Mouse (Mus musculus) heart, embryonic 13.5 days (tissue): Measurements from ENCODE around the gene Kirrel. TPM values are rescaled to one million over a fixed set of nuclear protein-coding genes. Genes with fewer than 3 reads are reported as not detected.
A peak's percentile ranks its signal among the peaks of the same experiment; 100 is the strongest.

Experiments used
- ATAC-seq: fragments of 200-750 bp; cut with Nextera tagmentation; 2 replicates; pipeline ENCODE4 v1.8.0; 2017; ENCODE audit warnings: moderate TSS enrichment; ENCODE audit not compliant: insufficient number of reproducible peaks, low FRiP score, low TSS enrichment; ENCODE audit errors: extremely low read depth
- H3K27ac ChIP-seq: fragments of 300-500 bp; sonication (generic); replicated peaks from 2 replicates; pipeline ENCODE4 v1.5.1; 2015; ENCODE audit warnings: moderate library complexity, mild to moderate bottlenecking, inconsistent platforms
- H3K27me3 ChIP-seq: fragments of 300-500 bp; sonication (generic); replicated peaks from 2 replicates; pipeline ENCODE4 v1.6.1; 2015; ENCODE audit warnings: mild to moderate bottlenecking, inconsistent platforms
- H3K36me3 ChIP-seq: fragments of 300-500 bp; sonication (generic); 2 replicates; pipeline ENCODE4 v1.6.1; 2015; ENCODE audit warnings: mild to moderate bottlenecking, inconsistent platforms
- H3K4me1 ChIP-seq: fragments of 300-500 bp; sonication (generic); 2 replicates; pipeline ENCODE4 v1.6.1; 2015; ENCODE audit warnings: inconsistent platforms
- H3K4me2 ChIP-seq: fragments of 300-500 bp; sonication (generic); 2 replicates; pipeline ENCODE4 v1.6.1; 2015; ENCODE audit warnings: inconsistent platforms, mild to moderate bottlenecking, moderate library complexity
- H3K4me3 ChIP-seq: fragments of 300-500 bp; sonication (generic); 2 replicates; pipeline ENCODE4 v1.5.1; 2015; ENCODE audit warnings: moderate library complexity, mild to moderate bottlenecking, inconsistent platforms
- H3K9ac ChIP-seq: fragments of 300-500 bp; sonication (generic); 2 replicates; pipeline ENCODE4 v1.6.1; 2015; ENCODE audit warnings: inconsistent platforms, mild to moderate bottlenecking, moderate library complexity
- H3K9me3 ChIP-seq: fragments of 300-500 bp; sonication (generic); 2 replicates; pipeline ENCODE4 v1.6.1; 2016; ENCODE audit warnings: inconsistent platforms
- WGBS: fragments of 180-500 bp; shearing (Covaris S2); methylation state at CpG from one replicate; pipeline ENCODE4 v1.1.7; 2015; ENCODE audit warnings: mixed read lengths; 5-methylcytosine and 5-hydroxymethylcytosine counted together
- polyA plus RNA-seq: library from polyadenylated mRNA; unstranded; fragments of >200 nt; fragmentation: Nextera tagmentation; extraction: Ambion mirVana; gene quantifications from 2 replicates; pipeline ENCODE4 v1.2.1, GENCODE M21; 2015

The Kirrel gene
- polyA plus RNA-seq, 1 experiment from 2014 or later = 15.4 TPM

DNA sequence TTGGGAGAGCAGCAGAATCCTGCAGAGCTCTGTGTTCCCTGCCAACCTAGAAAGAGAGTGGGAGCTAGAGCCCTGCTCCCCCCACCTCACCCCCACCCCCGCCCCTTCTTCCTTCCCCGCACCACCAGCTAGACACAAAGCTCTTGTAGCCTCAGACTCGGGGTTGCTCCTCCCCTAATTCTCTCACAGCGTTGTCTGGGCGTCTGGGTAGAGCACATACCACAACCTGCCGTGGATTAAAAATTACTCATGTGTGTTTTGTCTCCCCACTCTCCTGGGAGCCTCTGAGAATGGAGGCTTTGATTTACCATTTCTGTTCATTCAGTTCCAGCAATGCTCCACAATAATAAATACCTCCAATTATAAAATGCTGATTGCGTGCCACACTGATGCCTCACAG is 72.2 kb downstream of the Kirrel start:
- Histone ChIP-seq H3K4me1 (peaks cover 70% of the 10 kb centered on the region), H3K36me3 (peaks cover 12% of the 10 kb centered on the region), H3K4me2 (no peak overlapping the region), H3K9ac (no peak overlapping the region), H3K27me3 (no peaks in the 10 kb centered on the region), H3K4me3 (no peak overlapping the region), H3K27ac (no peak overlapping the region), H3K9me3 (no peaks in the 10 kb centered on the region)
- WGBS = 38% methylated on average over 7 of the region's 7 CpGs
- no peak for ATAC-seq

DNA sequence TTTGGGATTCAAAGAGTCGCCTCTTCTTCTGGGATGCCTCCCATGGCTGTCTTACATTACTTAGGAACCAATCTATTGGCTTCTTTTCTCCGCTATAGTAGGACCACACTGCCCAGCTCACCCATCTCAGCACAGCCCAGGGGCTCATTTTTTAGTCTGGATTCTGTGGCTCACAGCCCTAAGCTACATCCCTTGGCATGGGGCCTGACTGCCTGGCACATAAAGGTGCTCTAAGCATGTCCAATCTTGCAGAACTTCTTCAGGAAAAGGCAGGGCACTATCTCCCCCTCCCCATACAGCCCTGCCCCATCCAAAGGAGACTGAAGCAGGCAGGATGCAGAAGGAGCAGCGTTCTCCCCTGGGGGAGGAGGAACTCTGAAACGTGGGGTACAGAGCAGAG is 73.6 kb downstream of the Kirrel start:
- Histone ChIP-seq H3K9ac (no peak overlapping the region), H3K4me3 (no peak overlapping the region), H3K36me3 (peaks cover 21% of the 10 kb centered on the region), H3K27ac (no peak overlapping the region), H3K4me1 (peaks cover 70% of the 10 kb centered on the region), H3K27me3 (no peaks in the 10 kb centered on the region), H3K4me2 (no peak overlapping the region), H3K9me3 (no peaks in the 10 kb centered on the region)
- ATAC-seq = no peak
- 75% methylated on average over 4 of the region's 4 CpGs for WGBS

DNA sequence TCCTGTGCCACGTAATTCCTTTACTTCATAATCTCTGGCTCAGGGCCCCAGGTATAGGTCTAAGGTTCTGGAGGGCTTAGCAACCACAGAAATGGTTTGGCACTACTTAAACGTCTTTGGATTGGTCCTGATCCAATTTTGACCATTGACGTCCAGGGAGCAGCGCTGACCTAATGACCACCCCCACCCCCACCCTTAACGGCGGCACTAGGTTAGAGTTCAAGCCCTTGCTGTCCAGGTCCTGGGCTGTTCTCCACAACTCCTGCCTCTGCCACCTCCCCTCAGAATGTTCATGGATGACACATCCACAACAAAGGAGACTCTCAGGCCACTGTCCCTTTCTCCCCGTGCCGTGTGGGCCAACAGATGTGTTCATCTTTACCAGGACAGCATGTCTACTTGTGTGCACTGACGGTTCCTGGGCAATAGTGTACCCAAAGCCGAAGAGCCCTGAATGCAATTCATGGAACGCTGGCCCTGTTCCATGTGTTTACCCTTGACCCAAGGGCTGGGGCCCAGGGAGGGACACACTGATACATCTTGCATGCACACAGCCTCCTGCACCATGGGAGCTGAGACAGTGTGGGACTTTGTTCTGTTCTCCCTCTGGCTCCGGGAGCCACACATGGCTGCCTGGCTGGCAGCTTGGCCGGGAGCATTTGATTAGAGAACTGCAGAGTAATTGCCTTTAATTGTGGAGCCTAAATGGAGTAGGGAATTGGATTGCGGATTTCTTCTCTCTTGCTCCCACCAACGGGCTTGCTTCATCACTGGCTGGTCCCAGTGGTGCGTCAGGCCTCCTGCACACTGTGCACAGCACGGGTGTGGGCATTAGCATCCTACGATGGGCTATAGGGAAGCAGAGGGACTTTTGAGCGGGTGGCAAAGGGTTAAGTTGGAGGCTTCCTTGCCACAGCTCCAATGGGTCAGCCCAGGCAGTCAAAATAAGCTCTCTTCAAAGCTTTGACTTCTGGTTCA is 76.3 kb downstream of the Kirrel start:
- Histone ChIP-seq H3K4me1 (peaks cover 56% of the 10 kb centered on the region), H3K27me3 (no peaks in the 10 kb centered on the region), H3K9ac (peak overlapping the region; percentile 28; the same call in 1 of the 2 replicates), H3K4me2 (no peak overlapping the region), H3K27ac (no peak overlapping the region), H3K36me3 (peaks cover 48% of the 10 kb centered on the region), H3K4me3 (no peak overlapping the region), H3K9me3 (no peaks in the 10 kb centered on the region)
- ATAC-seq = no peak
- 81% methylated on average over 19 of the region's 19 CpGs for WGBS

DNA sequence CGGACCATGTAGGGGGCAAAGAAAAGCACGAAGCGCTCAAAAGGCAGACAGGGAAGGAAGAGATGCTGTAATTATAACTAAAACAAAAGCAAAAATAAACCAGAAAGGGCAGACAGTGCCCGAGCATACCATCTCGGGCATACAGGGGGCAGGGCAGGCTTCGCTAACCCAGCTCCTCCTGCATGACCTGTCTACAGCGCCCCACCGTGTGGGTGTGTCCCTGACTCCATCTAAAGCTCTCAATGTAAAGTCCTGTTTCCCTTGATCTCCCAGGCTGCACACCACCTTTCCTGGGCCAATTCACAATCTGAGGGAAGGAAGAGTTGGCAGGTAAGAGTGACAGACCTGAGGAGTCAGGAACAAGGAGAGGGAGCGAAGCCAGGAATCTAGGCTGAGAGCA is 77.3 kb downstream of the Kirrel start:
- ATAC-seq = no peak
- H3K9ac ChIP-seq = no peak overlapping the region
- H3K4me3 ChIP-seq = no peak overlapping the region
- peaks cover 48% of the 10 kb centered on the region for H3K4me1 ChIP-seq
- H3K36me3 ChIP-seq = peaks cover 57% of the 10 kb centered on the region
- WGBS = 93% methylated on average over 9 of the region's 9 CpGs
- no peak overlapping the region for H3K27ac ChIP-seq
- no peak overlapping the region for H3K4me2 ChIP-seq
- no peaks in the 10 kb centered on the region for H3K9me3 ChIP-seq
- no peaks in the 10 kb centered on the region for H3K27me3 ChIP-seq

DNA sequence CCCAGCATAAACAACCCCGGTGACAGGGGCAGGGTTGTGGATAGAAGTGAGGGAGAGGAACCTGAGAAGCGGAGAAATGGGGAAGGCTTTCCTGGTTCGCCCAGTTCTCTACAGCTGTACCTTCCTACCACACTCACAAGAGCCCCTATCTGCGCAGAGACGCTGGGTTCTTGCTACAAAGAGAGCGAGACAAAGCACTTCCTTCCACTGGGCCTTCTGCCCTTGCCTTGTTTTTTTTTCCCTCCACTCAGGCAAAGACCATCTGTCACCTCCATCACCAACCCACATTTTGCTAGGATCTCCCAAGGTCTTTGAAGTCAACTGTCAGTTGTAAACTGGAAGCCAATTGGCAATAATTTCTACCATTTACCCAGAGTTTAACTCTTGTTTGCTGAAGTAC is 80.8 kb downstream of the Kirrel start:
- 0 out of 2 replicates have a peak overlapping the region, but pooled peaks have one; percentile 44 for H3K9ac ChIP-seq

DNA sequence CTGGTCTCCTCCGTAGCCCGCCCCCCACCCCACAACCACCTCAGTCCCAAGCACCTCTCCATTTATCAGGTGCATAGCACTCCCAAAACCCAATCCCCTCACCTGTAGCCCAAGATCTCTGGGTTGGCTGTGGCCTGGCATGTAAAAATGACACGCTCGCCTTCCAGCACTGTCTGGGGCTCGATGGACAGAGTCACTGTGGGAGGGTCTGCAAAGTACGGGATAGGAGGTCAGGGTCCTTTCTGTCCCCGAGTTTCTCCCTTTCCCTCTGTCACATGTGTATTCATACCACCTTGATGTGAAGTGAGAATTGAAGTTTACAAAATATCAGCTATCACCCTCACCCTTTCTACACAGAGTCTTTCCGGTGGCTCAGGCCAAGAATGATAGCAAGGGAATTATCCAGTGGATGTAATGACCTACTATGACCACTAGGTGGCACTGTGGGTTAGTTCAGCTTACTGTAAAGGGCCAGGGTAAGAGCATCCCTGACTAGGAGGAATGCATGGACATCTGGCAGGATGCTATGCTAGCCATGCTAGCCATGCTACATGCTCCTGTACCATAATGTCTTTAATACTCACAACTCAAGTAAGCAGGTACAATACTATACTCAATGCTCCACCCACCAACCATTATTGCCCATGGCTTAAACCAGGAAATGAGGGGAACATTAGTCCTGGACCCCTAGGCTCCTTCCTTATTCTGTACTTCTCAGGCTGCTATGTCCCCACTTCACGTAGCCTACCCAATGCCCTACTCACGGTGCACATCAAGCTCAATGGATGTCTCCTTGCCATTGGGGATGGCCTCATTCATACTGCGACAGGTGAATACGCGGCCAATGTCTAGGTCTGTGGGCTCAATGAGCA is 84.6 kb downstream of the Kirrel start:
- H3K4me1 ChIP-seq = peaks cover 20% of the 10 kb centered on the region
- no peaks in the 10 kb centered on the region for H3K27me3 ChIP-seq
- 69% methylated on average over 13 of the region's 13 CpGs for WGBS
- peak; percentile 47; the same call in 1 of the 2 replicates for ATAC-seq
- peaks cover 80% of the 10 kb centered on the region for H3K36me3 ChIP-seq
- H3K9ac ChIP-seq = no peak overlapping the region
- no peak overlapping the region for H3K27ac ChIP-seq
- H3K9me3 ChIP-seq = no peaks in the 10 kb centered on the region
- no peak overlapping the region for H3K4me2 ChIP-seq
- no peak overlapping the region for H3K4me3 ChIP-seq

More for the DNA sequence above, 80.8 kb downstream of the Kirrel start:
- H3K4me3 ChIP-seq = no peak overlapping the region
- no peaks in the 10 kb centered on the region for H3K9me3 ChIP-seq
- WGBS = 55% methylated on average over 6 of the region's 6 CpGs
- H3K27me3 ChIP-seq = no peaks in the 10 kb centered on the region
- no peak for ATAC-seq
- H3K4me1 ChIP-seq = peaks cover 29% of the 10 kb centered on the region
- H3K4me2 ChIP-seq = no peak overlapping the region
- H3K36me3 ChIP-seq = peaks cover 71% of the 10 kb centered on the region
- peak overlapping the region; percentile 39; the same call in 1 of the 2 replicates for H3K27ac ChIP-seq

DNA sequence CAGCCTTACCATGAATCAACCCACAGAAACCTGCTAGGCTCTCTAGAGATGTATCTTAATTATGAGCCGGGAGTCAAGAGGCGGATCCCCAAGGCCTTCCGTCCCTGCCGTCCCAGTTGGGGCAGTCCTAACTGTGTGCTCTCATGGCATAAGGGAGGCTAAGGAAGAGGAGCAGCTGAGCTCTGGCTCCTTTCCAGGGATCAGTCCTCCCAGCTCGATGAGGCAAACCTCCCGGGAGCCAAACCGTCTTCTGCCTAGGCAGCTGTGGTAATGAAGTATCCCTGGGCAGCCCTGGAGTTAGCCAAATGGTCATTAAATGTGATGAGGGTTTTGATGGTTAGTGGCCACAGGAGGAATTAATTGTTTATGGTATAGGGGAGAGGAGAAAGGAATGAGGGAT is 87.4 kb downstream of the Kirrel start:
- no peak overlapping the region for H3K4me3 ChIP-seq
- H3K36me3 ChIP-seq = peaks cover 81% of the 10 kb centered on the region
- H3K27ac ChIP-seq = no peak overlapping the region
- no peak for ATAC-seq
- 61% methylated on average over 7 of the region's 7 CpGs for WGBS
- H3K9ac ChIP-seq = no peak overlapping the region
- H3K27me3 ChIP-seq = no peaks in the 10 kb centered on the region
- H3K4me2 ChIP-seq = no peak overlapping the region
- no peaks in the 10 kb centered on the region for H3K9me3 ChIP-seq
- H3K4me1 ChIP-seq = peaks cover 7% of the 10 kb centered on the region

DNA sequence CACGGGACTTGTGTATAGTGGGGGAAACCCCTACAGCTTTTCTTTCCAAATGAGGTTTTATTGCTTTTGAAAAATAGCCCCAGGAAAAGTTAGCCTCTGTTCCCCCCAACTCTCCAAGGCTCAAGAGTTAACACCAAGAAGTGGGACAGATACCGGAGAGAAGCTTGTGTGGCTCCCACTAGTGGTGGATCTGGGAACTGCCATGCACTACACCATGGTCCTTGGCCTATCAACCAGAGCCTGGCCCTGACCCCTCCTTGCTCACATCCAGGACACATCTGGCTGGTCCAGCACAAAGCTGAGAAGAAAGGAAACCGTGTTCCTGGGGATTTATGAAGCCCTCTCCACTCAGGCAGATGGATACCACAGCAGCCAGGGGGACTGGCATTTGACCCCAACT is 92.3 kb downstream of the Kirrel start:
- H3K27me3 ChIP-seq = no peaks in the 10 kb centered on the region
- no peak overlapping the region for H3K4me2 ChIP-seq
- H3K36me3 ChIP-seq = peaks cover 80% of the 10 kb centered on the region
- no peak overlapping the region for H3K9ac ChIP-seq
- H3K27ac ChIP-seq = no peak overlapping the region
- 55% methylated on average over 3 of the region's 3 CpGs for WGBS
- H3K4me3 ChIP-seq = no peak overlapping the region
- no peak for ATAC-seq
- no peaks in the 10 kb centered on the region for H3K9me3 ChIP-seq
- no peaks in the 10 kb centered on the region for H3K4me1 ChIP-seq

DNA sequence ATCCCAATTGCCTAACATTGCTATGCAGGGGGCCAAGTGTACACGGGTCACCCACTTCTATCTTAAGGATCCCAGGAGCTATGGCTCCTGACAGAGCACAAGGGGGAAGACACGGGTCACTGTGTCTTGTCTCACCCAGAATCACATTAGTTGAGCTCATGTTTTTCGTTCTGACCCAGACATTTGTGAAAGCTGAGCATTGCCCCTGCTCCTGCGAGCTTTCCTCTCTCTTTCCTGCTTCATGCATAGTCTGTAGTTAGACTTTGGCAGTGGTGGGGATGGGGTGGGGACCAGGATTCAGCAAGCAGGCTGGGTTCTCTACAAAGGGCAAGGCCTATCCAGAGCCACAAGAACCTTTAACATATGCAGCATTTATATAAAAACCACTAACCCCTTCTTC is 94.8 kb downstream of the Kirrel start:
- Histone ChIP-seq H3K4me3 (no peak overlapping the region), H3K4me1 (no peaks in the 10 kb centered on the region), H3K9me3 (no peaks in the 10 kb centered on the region), H3K36me3 (peaks cover 63% of the 10 kb centered on the region), H3K27ac (no peak overlapping the region), H3K9ac (no peak overlapping the region), H3K4me2 (no peak overlapping the region), H3K27me3 (no peaks in the 10 kb centered on the region)
- 75% methylated on average over 4 of the region's 4 CpGs for WGBS
- no peak for ATAC-seq

DNA sequence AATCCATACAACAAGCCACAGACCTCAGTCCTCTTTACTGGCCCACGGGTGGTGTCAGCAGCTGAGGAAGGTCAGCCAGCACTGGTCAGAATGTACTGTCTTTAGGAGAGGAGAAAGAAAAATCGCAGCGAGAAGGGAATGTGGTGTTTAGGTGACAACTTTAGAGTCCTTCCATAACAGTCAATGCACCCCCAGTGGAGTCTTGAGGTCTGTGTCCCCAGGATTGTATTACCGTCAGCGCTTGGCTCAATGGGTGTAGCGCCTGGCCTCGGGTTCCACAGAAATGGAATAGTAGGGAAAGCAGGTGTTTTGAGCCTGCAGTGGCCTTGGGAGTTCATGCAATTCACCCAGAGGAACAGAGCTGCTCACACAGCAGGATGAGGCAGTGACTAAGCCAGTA is 95.2 kb downstream of the Kirrel start:
- H3K36me3 ChIP-seq = peaks cover 59% of the 10 kb centered on the region
- no peak overlapping the region for H3K27ac ChIP-seq
- H3K4me3 ChIP-seq = no peak overlapping the region
- no peaks in the 10 kb centered on the region for H3K27me3 ChIP-seq
- H3K4me2 ChIP-seq = no peak overlapping the region
- ATAC-seq = no peak
- no peaks in the 10 kb centered on the region for H3K4me1 ChIP-seq
- WGBS = 88% methylated on average over 7 of the region's 7 CpGs
- no peaks in the 10 kb centered on the region for H3K9me3 ChIP-seq
- H3K9ac ChIP-seq = no peak overlapping the region

DNA sequence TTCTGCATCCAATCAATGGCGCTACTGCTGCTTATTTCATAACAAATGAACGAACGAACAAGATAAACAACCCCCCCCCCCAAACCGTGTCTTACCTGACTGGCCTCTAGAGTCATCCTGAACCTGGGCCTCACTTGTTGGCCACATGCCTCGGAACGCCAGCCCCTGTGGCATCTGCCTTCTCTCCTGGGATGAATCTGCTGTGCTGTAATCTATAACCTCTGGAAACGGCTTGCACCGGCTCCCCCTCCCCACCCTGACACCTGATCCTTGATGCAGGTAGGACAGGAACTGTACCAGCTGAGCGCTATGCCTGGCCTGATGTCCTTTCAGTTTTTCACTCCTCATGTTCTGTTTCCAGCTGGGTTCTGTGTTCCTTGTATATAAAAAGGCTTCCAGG is 96.9 kb downstream of the Kirrel start:
- Histone ChIP-seq H3K4me1 (peaks cover 13% of the 10 kb centered on the region), H3K36me3 (peaks cover 42% of the 10 kb centered on the region), H3K9me3 (no peaks in the 10 kb centered on the region), H3K4me3 (no peak overlapping the region), H3K4me2 (no peak overlapping the region), H3K27me3 (no peaks in the 10 kb centered on the region), H3K9ac (no peak overlapping the region), H3K27ac (no peak overlapping the region)
- 69% methylated on average over 9 of the region's 9 CpGs for WGBS
- ATAC-seq = no peak
